Mouse (Mus musculus) limb, embryonic 13.5 days (tissue): Measurements from ENCODE around the gene Itgb7. TPM values are rescaled to one million over a fixed set of nuclear protein-coding genes. Genes with fewer than 3 reads are reported as not detected.
A peak's percentile ranks its signal among the peaks of the same experiment; 100 is the strongest.

Experiments used
- ATAC-seq: fragments of 200-750 bp; cut with Nextera tagmentation; 2 replicates; pipeline ENCODE4 v1.8.0; 2017; ENCODE audit warnings: low read depth, moderate number of reproducible peaks, moderate TSS enrichment; ENCODE audit not compliant: low FRiP score
- H3K27ac ChIP-seq: fragments of 300-500 bp; sonication (generic); 2 replicates; pipeline ENCODE4 v1.5.1; 2015; ENCODE audit warnings: inconsistent platforms, mild to moderate bottlenecking, moderate library complexity
- H3K27me3 ChIP-seq: fragments of 300-500 bp; sonication (generic); 2 replicates; pipeline ENCODE4 v1.6.1; 2015; ENCODE audit warnings: mild to moderate bottlenecking, inconsistent platforms
- H3K36me3 ChIP-seq: fragments of 300-500 bp; sonication (generic); 2 replicates; pipeline ENCODE4 v1.6.1; 2015; ENCODE audit warnings: inconsistent platforms, mild to moderate bottlenecking, moderate library complexity
- H3K4me1 ChIP-seq: fragments of 300-500 bp; sonication (generic); 2 replicates; pipeline ENCODE4 v1.6.1; 2015; ENCODE audit warnings: inconsistent platforms
- H3K4me2 ChIP-seq: fragments of 300-500 bp; sonication (generic); replicated peaks from 2 replicates; pipeline ENCODE4 v1.6.1; 2015; ENCODE audit warnings: inconsistent platforms, mild to moderate bottlenecking, moderate library complexity
- H3K4me3 ChIP-seq: fragments of 300-500 bp; sonication (generic); 2 replicates; pipeline ENCODE4 v1.5.1; 2015; ENCODE audit warnings: moderate library complexity, mild to moderate bottlenecking, inconsistent platforms
- H3K9ac ChIP-seq: fragments of 300-500 bp; sonication (generic); 2 replicates; pipeline ENCODE4 v1.6.1; 2015; ENCODE audit warnings: mild to moderate bottlenecking, inconsistent platforms
- H3K9me3 ChIP-seq: fragments of 300-500 bp; sonication (generic); 2 replicates; pipeline ENCODE4 v1.6.1; 2016; ENCODE audit warnings: inconsistent platforms
- WGBS: fragments of 180-500 bp; shearing (Covaris S2); methylation state at CpG from one replicate; pipeline ENCODE4 v1.1.7; 2015; 5-methylcytosine and 5-hydroxymethylcytosine counted together
- polyA plus RNA-seq: library from polyadenylated mRNA; unstranded; fragments of >200 nt; fragmentation: Nextera tagmentation; extraction: Ambion mirVana; gene quantifications from 2 replicates; pipeline ENCODE4 v1.2.1, GENCODE M21; 2015

The Itgb7 gene
- polyA plus RNA-seq, 1 experiment from 2014 or later: 3.5 TPM

- Histone ChIP-seq H3K36me3 (peaks cover 12% of the 10 kb centered on the region), H3K27me3 (no peaks in the 10 kb centered on the region), H3K9ac (peak overlapping the region; percentile 39), H3K27ac (peak overlapping the region; percentile 100), H3K4me3 (peak overlapping the region; percentile 87), H3K9me3 (no peaks in the 10 kb centered on the region), H3K4me2 (peak overlapping the region; percentile 91), H3K4me1 (peaks cover 69% of the 10 kb centered on the region)
- peak; percentile 34 for ATAC-seq
- 5% methylated on average over 11 of the region's 11 CpGs for WGBS
Measured at GRCm38 (mm10) chr15:102258581-102259253, 27.0 kb upstream of the Itgb7 start.

- peak; percentile 64 for ATAC-seq
Measured at GRCm38 (mm10) chr15:102258076-102258470, 26.3 kb upstream of the Itgb7 start.

DNA sequence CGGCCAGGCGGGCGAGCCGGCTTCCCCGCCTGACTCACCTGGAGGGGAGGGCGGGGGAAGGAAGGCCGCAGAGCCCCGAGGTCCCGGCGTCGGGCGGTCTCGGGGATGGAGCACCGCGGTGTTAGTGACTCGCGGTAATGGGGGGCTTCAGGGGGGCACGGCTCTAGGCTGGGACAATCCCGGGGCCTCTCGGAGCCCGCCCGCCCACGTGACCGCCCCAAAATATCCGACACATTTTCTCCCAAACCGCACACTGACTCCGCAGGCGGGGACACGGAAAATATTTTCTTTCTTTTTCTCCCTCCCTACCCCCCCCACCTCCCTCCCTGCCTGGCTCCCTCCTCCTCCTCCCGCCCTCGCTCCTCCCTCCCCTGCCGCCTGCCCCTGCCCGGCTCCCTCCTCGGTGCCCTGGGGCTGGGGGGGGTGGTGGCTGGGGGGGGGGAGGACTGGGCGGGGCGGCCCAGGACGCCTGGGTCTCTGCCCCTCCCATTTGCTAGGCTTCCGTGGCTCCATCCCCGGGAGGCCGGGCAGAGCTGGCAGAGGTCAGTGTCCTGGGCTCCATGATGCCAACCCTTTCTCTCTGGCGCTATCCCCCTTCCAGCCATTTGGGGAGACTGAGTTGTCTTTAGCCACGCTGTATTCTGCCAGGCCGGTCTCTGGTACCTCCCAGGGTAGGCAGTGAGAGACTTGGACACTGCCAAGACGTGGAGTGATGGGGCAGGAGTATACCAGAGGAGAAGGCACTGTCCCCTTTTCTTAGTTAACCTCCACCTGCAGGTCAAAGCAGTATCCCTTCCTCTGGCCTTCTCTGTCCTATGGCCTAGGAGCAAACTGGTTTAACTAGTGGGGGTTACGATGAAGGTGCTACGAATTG is 25.7 kb upstream of the Itgb7 start, which contains the start of gene Rarg:
Rarg (minus strand) TSS at position 316 of the 874 bp plus-strand sequence.
- Histone ChIP-seq H3K27ac (peak within 1 kb of the TSS; percentile 100), H3K36me3 (peaks cover 24% of the 10 kb centered on the region), H3K4me1 (peaks cover 78% of the 10 kb centered on the region), H3K27me3 (no peaks in the 10 kb centered on the region), H3K4me2 (peak within 1 kb of the TSS; percentile 91), H3K9me3 (no peaks in the 10 kb centered on the region), H3K9ac (peak within 1 kb of the TSS; percentile 97), H3K4me3 (peak within 1 kb of the TSS; percentile 87)
- peak; percentile 58 for ATAC-seq
- WGBS: 1% methylated on average over 35 of the region's 46 CpGs

More at GRCm38 (mm10) chr15:102258076-102258470, 26.3 kb upstream of the Itgb7 start:
- WGBS: 2% methylated on average over 12 of the region's 12 CpGs
- no peaks in the 10 kb centered on the region for H3K27me3 ChIP-seq
- H3K4me3 ChIP-seq: peak overlapping the region; percentile 87
- H3K27ac ChIP-seq: peak overlapping the region; percentile 100
- peaks cover 75% of the 10 kb centered on the region for H3K4me1 ChIP-seq
- peak overlapping the region; percentile 97 for H3K9ac ChIP-seq
- H3K36me3 ChIP-seq: peaks cover 19% of the 10 kb centered on the region
- peak overlapping the region; percentile 91 for H3K4me2 ChIP-seq
- H3K9me3 ChIP-seq: no peaks in the 10 kb centered on the region

DNA sequence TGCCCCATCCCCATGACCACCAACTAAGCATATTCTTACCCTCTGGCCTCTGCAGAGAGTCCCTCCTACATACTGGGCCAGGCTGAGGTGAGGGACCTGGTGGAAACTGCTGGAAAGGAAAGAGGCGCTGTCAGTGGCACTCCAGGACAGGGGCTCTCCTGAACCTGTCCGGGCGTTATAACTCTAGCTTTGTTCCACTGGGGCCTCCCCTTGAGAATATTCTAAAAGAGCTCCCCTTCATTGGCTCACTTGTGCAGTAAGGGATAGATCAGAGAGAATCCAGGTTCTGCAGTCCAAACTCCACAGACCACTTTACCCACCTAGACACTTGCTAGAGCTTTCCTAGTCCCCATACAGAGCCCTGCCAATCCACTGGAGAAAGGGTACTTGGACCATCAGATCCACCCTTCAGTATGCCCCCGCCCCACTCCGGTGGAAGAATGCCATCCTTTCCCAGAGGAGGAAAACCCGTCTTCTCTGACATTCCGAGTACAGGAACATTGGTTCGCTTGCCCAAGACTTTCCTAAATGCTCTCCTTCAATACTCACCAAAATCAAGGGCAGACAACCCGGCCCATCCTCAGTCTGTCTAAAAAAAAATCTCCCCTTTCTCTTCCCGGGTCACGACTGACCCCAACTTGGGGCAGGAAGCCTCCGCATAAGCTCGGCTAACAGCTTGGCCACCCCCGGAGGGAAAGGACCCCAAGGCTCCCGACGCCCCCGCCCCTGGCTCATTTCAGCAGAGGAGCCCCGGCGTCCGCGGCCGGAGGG is 24.9 kb upstream of the Itgb7 start:
- Histone ChIP-seq H3K9ac (peak overlapping the region; percentile 97), H3K36me3 (peaks cover 33% of the 10 kb centered on the region), H3K27ac (peak overlapping the region; percentile 100), H3K9me3 (no peaks in the 10 kb centered on the region), H3K4me1 (peaks cover 78% of the 10 kb centered on the region), H3K27me3 (no peaks in the 10 kb centered on the region), H3K4me2 (peak overlapping the region; percentile 91), H3K4me3 (peak overlapping the region; percentile 87)
- no peak for ATAC-seq
- 4% methylated on average over 22 of the region's 22 CpGs for WGBS

GRCm38 (mm10) chr15:102255547-102256255 is 24.0 kb upstream of the Itgb7 start:
- peak overlapping the region; percentile 87 for H3K4me3 ChIP-seq
- H3K9ac ChIP-seq: peak overlapping the region; percentile 97
- peak overlapping the region; percentile 100 for H3K27ac ChIP-seq
- peak; percentile 30 for ATAC-seq
- H3K4me2 ChIP-seq: peak overlapping the region; percentile 91
- no peaks in the 10 kb centered on the region for H3K9me3 ChIP-seq
- no peaks in the 10 kb centered on the region for H3K27me3 ChIP-seq
- peaks cover 84% of the 10 kb centered on the region for H3K4me1 ChIP-seq
- WGBS: 24% methylated on average over 13 of the region's 14 CpGs
- H3K36me3 ChIP-seq: peaks cover 42% of the 10 kb centered on the region

DNA sequence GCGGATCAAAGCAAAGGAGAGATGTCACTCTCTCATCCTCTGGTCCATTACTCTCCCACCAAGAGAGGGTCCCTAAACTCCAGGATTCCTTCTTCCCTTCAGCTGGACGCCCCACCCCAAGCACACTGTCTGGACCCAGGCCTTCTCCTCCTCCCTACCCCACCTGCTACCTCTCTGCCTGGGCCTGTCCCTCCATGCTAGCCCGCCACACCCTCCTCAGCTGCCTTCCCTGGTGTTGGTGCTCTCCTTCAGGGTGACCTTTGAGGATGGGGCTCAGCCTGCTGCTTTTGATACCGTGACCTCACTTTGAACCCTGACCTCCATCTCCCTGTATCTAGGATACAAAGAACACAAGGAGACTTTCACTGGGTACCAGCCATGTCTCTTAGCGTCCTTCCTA is 18.8 kb upstream of the Itgb7 start:
- H3K9me3 ChIP-seq: no peaks in the 10 kb centered on the region
- peak overlapping the region; percentile 93 for H3K4me2 ChIP-seq
- 57% methylated on average over 5 of the region's 5 CpGs for WGBS
- peak overlapping the region; percentile 71 for H3K9ac ChIP-seq
- peak overlapping the region; percentile 99 for H3K27ac ChIP-seq
- H3K4me3 ChIP-seq: peak overlapping the region; percentile 64
- peaks cover 80% of the 10 kb centered on the region for H3K4me1 ChIP-seq
- no peaks in the 10 kb centered on the region for H3K27me3 ChIP-seq
- peaks cover 52% of the 10 kb centered on the region for H3K36me3 ChIP-seq
- no peak for ATAC-seq

DNA sequence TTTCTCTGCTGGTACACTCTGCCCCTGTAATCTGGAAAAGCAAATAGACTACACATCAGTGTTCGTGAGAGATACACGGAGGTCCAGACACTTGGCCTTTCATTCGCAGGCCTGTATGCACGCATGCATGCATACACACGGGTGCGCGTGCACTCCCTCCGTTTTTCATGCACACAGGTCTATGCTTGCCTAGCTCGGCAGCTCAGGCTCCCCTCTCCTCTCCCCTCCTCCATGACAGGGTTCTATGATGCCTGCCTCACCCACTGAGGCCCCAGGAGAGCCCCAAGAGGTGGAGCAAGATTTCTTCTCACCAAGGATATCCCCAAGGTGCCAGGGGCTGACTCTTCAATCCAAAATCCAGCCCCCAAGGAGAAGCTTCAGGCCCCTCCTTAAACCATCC is 18.2 kb upstream of the Itgb7 start:
- 22% methylated on average over 9 of the region's 9 CpGs for WGBS
- Histone ChIP-seq H3K27me3 (no peaks in the 10 kb centered on the region), H3K27ac (peak overlapping the region; percentile 99), H3K36me3 (peaks cover 49% of the 10 kb centered on the region), H3K4me1 (peaks cover 80% of the 10 kb centered on the region), H3K9me3 (no peaks in the 10 kb centered on the region), H3K4me3 (peak overlapping the region; percentile 64), H3K4me2 (peak overlapping the region; percentile 93), H3K9ac (peak overlapping the region; percentile 71)
- ATAC-seq: no peak

DNA sequence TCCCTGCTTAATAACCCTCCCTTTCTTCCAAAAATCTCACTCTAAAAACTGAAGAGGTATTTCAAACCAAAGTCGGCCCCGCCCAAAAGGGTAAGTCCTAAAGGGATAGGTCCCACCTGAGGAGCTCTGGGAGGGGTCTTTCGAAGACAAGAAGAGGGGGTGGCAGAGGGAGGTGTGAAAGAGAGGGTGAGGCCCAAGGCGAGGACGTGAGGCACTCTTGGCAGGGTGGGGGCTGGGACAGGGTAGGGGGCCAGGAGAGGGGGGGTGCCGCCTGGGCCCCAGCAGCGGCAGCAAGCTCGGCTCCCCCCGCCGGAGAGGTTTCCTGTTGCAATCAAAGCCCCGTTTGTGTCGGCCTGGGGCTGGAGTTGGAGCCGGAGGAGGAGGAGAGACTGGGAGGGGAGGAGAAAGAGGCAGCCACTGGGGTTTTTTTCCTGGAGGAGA is 17.5 kb upstream of the Itgb7 start:
- peak; percentile 38 for ATAC-seq
- WGBS: under 1% methylated on average over 13 of the region's 13 CpGs

DNA sequence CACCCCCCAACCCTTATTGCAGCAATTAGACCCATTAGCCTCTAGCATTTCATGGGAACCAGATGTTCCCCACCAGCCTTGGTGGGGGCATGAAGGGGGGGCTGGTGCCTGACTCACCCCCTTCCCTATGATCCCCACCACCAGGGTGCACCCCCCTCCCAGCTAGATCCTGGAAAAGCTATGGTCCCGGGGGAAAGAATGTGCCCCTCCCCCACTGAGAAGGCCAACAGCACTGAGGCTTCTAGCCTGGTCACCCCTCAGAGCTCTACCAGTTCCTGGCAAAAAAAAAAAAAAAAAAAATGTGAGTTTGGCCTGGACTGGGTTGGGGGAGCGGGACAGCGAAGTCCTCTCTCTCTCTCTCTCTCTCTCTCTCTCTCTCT is 17.1 kb upstream of the Itgb7 start:
- Histone ChIP-seq H3K27me3 (no peaks in the 10 kb centered on the region), H3K27ac (peak overlapping the region; percentile 99), H3K4me3 (peak overlapping the region; percentile 64), H3K36me3 (peaks cover 41% of the 10 kb centered on the region), H3K9ac (peak overlapping the region; percentile 71), H3K4me2 (peak overlapping the region; percentile 93), H3K9me3 (no peaks in the 10 kb centered on the region), H3K4me1 (peaks cover 80% of the 10 kb centered on the region)
- ATAC-seq: peak; percentile 21; the same call in 1 of the 2 replicates
- 4% methylated on average over 3 of the region's 3 CpGs for WGBS

More for the DNA sequence above, 17.5 kb upstream of the Itgb7 start:
- peak overlapping the region; percentile 71 for H3K9ac ChIP-seq
- peaks cover 46% of the 10 kb centered on the region for H3K36me3 ChIP-seq
- H3K27me3 ChIP-seq: no peaks in the 10 kb centered on the region
- peak overlapping the region; percentile 99 for H3K27ac ChIP-seq
- peaks cover 80% of the 10 kb centered on the region for H3K4me1 ChIP-seq
- no peaks in the 10 kb centered on the region for H3K9me3 ChIP-seq
- H3K4me2 ChIP-seq: peak overlapping the region; percentile 93
- peak overlapping the region; percentile 64 for H3K4me3 ChIP-seq

- 0 out of 2 replicates have a peak, but pooled peaks have one; percentile 0 for ATAC-seq
- peak overlapping the region; percentile 99 for H3K27ac ChIP-seq
- H3K9ac ChIP-seq: peak overlapping the region; percentile 71
- H3K36me3 ChIP-seq: peaks cover 36% of the 10 kb centered on the region
- 1% methylated on average over 8 of the region's 8 CpGs for WGBS
- no peaks in the 10 kb centered on the region for H3K27me3 ChIP-seq
- peaks cover 80% of the 10 kb centered on the region for H3K4me1 ChIP-seq
- no peaks in the 10 kb centered on the region for H3K9me3 ChIP-seq
- peak overlapping the region; percentile 64 for H3K4me3 ChIP-seq
- H3K4me2 ChIP-seq: peak overlapping the region; percentile 93
Measured at GRCm38 (mm10) chr15:102248131-102248811, 16.5 kb upstream of the Itgb7 start.
